Mouse (Mus musculus) heart, embryonic 11.5 days (tissue): ENCODE measurements around the gene Adat3. TPM values are rescaled to one million over a fixed set of nuclear protein-coding genes. Genes with fewer than 3 reads are reported as not detected.

Experiments
- ATAC-seq: fragments of 200-750 bp; cut with Nextera tagmentation; replicated peaks from 2 replicates; pipeline ENCODE4 v1.8.0; 2017; ENCODE audit warnings: moderate library complexity; ENCODE audit not compliant: insufficient number of reproducible peaks, low FRiP score, low TSS enrichment
- H3K27ac ChIP-seq: fragments of 300-500 bp; sonication (generic); 2 replicates; pipeline ENCODE4 v1.5.1; 2014; ENCODE audit warnings: mild to moderate bottlenecking, low read depth, low read length
- H3K27me3 ChIP-seq: fragments of 300-500 bp; sonication (generic); 2 replicates; pipeline ENCODE4 v1.6.1; 2014; ENCODE audit warnings: mild to moderate bottlenecking, low read length, mixed read lengths; ENCODE audit not compliant: control insufficient read depth, insufficient read depth
- H3K36me3 ChIP-seq: fragments of 300-500 bp; sonication (generic); 2 replicates; pipeline ENCODE4 v1.6.1; 2014; ENCODE audit warnings: mild to moderate bottlenecking, low read length, moderate library complexity, mixed read lengths; ENCODE audit not compliant: control insufficient read depth, insufficient read depth
- H3K4me1 ChIP-seq: fragments of 300-500 bp; sonication (generic); 2 replicates; pipeline ENCODE4 v1.6.1; 2014; ENCODE audit warnings: low read length; ENCODE audit not compliant: control insufficient read depth, insufficient read depth
- H3K4me2 ChIP-seq: fragments of 300-500 bp; sonication (generic); 2 replicates; pipeline ENCODE4 v1.6.1; 2014; ENCODE audit warnings: mild to moderate bottlenecking, moderate library complexity
- H3K4me3 ChIP-seq: fragments of 300-500 bp; sonication (generic); 2 replicates; pipeline ENCODE4 v1.5.1; 2014; ENCODE audit warnings: low read depth, low read length
- H3K9ac ChIP-seq: fragments of 300-500 bp; sonication (generic); 2 replicates; pipeline ENCODE4 v1.6.1; 2014; ENCODE audit warnings: mild to moderate bottlenecking, low read depth, low read length, moderate library complexity
- H3K9me3 ChIP-seq: fragments of 300-500 bp; sonication (generic); replicated peaks from 2 replicates; pipeline ENCODE4 v1.6.1; 2016; ENCODE audit warnings: low read length; ENCODE audit not compliant: control insufficient read depth
- WGBS: fragments of 180-500 bp; shearing (Covaris S2); extraction: QIAGEN DNeasy Blood & Tissue Kit; methylation state at CpG from one replicate; pipeline ENCODE4 v1.1.7; 2014; ENCODE audit not compliant: insufficient replicate concordance; 5-methylcytosine and 5-hydroxymethylcytosine counted together
- microRNA-seq: library from miRNA; unstranded; fragments of <30 nt; microRNA quantifications from one replicate; pipeline ENCODE4, GENCODE M21; 2016; ENCODE audit warnings: borderline number of aligned reads
- polyA plus RNA-seq: library from polyadenylated mRNA; unstranded; fragments of >200 nt; fragmentation: Nextera tagmentation; extraction: Ambion mirVana; gene quantifications from 2 replicates; pipeline ENCODE4 v1.2.1, GENCODE M21; 2014

Adat3 gene
- polyA plus RNA-seq, 1 experiment from 2014 or later: 6.6 TPM

DNA sequence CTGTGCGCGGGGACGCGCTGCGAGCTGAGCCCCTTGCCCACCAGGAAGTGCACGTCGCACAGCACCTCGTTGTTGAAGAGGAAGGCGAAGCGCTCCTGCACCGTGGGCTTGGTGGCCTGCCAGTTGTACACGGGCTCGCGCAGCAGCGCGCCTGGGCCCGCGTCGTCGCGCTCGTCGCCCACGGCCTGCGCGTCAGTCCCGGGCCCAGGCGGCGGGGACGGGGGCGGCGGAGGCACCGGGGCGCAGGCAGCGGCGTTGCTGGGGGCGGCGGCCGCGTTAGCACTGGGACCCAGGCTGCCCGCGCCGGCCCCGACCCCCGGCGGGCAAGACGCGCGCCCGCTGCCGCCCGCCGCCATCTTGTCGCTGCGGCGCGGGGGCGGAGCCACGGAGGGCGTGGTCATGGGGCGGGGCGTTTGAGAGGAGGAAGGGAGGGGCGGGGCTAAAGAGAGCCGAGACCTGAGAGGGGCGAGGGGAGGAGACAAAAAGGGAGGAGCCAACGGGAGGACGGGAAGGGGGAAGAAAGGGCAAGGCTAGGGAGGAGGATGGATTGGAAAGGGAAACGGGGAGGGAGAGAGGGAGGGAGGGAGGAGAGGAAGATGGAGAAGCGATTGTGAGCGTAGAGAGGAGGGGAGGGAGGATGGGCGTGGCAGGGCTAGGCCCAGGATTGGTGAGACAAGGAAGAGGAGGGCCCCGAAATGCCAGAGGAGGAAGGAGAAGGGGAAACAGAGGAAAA, 53.6 kb downstream of the Adat3 start:
- Histone ChIP-seq H3K27me3 (no peaks in the 10 kb centered on the region), H3K4me2 (peak overlapping the region; percentile 87), H3K4me1 (peaks cover 20% of the 10 kb centered on the region), H3K9ac (peak overlapping the region; percentile 96), H3K4me3 (peak overlapping the region; percentile 94), H3K27ac (peak overlapping the region; percentile 86), H3K9me3 (no peaks in the 10 kb centered on the region), H3K36me3 (no peaks in the 10 kb centered on the region)
- ATAC-seq: peak; percentile 81
- WGBS: under 1% methylated on average over 72 of the region's 72 CpGs

DNA sequence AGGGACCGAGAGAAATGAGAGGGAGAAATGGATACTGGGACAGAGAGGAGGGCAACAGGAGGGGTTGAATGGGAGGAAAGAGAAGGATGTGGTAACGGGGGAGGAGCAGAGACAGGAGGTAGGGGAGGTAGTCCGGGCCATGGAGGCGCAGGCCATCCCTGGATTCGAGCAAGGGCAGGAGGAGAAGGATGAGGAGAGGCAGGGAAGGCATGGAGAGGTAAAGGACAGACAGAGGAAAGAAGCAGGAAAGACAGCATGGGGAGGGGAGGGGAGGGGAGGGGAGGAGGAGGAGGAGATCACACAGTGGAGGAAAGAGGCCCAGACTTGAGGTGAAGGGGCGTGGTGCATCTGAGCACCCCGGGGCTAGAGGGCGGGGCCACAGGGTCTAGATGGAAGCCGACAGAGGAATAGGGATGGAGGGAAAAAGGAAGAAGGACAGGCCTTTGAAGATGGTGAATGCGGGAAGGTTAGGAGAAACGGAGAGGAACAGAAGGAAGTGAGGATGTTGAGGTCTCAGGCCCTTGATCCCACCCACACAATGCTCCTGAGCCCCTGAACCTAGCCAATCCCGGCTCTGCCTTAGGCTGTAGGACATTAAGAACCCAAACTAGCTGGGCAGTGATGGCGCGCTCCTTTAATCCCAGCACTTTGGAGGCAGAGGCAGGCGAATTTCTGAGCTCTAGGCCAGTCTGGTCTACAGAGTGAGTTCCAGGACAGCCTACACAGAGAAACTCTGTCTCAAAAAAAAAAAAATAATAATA, 54.4 kb downstream of the Adat3 start, which contains the start of gene Btbd2:
TSS of gene Btbd2 (minus strand) at position 209 of the 761 bp plus-strand sequence.
- H3K36me3 ChIP-seq: no peaks in the 10 kb centered on the region
- peak within 1 kb of the TSS; percentile 96 for H3K9ac ChIP-seq
- H3K27me3 ChIP-seq: no peaks in the 10 kb centered on the region
- ATAC-seq: 0 out of 2 replicates have a peak, but pooled peaks have one; percentile 1
- H3K4me3 ChIP-seq: peak within 1 kb of the TSS; percentile 94
- no peaks in the 10 kb centered on the region for H3K9me3 ChIP-seq
- H3K4me2 ChIP-seq: peak within 1 kb of the TSS; percentile 87
- peak within 1 kb of the TSS; percentile 86 for H3K27ac ChIP-seq
- H3K4me1 ChIP-seq: peaks cover 20% of the 10 kb centered on the region
- 23% methylated on average over 15 of the region's 15 CpGs for WGBS

Small RNA genes within 50 kb of the gene (microRNA-seq; reads per million reads assigned to microRNA genes)
- gene Mir6912: 0.20 reads per million

Other genes starting within 250 kb of the Adat3 start
- gene Plk5, start 246.4 kb upstream of the Adat3 start, polyA plus RNA-seq: not detected in 2 replicates
- gene Mex3d, start 215.2 kb upstream of the Adat3 start, polyA plus RNA-seq: 4.0 and 6.4 TPM in 2 replicates
- 151 and 171 TPM in 2 replicates for gene Mbd3, start 203.3 kb upstream of the Adat3 start, polyA plus RNA-seq
- gene Uqcr11, start 196.1 kb upstream of the Adat3 start, polyA plus RNA-seq: 1,161 and 1,177 TPM in 2 replicates
- gene Tcf3, start 169.2 kb upstream of the Adat3 start, polyA plus RNA-seq: 66.1 and 69.8 TPM in 2 replicates
- gene Onecut3, start 108.0 kb upstream of the Adat3 start, polyA plus RNA-seq: 0.04 TPM in 1 of 2 replicates, not detected in the other
- gene Atp8b3, start 63.8 kb upstream of the Adat3 start, polyA plus RNA-seq: 0.09 TPM in 1 of 2 replicates, not detected in the other
- gene Rexo1, start 41.3 kb upstream of the Adat3 start, polyA plus RNA-seq: 18.0 and 18.1 TPM in 2 replicates
- 4.9 and 5.5 TPM in 2 replicates for gene Klf16, start 25.6 kb upstream of the Adat3 start, polyA plus RNA-seq
- 94.3 and 100 TPM in 2 replicates for gene Abhd17a, start 12.5 kb upstream of the Adat3 start, polyA plus RNA-seq
- 76.9 and 78.1 TPM in 2 replicates for gene Scamp4, start within 50 bp of the Adat3 start, polyA plus RNA-seq
- gene Gm49322, start 3.1 kb downstream of the Adat3 start, polyA plus RNA-seq: 0.83 and 0.84 TPM in 2 replicates
- gene Csnk1g2, start 20.0 kb downstream of the Adat3 start, polyA plus RNA-seq: 64.6 and 67.6 TPM in 2 replicates
- gene Btbd2, start 54.2 kb downstream of the Adat3 start, polyA plus RNA-seq: 37.6 and 47.0 TPM in 2 replicates
- gene Mknk2, start 75.2 kb downstream of the Adat3 start, polyA plus RNA-seq: 62.1 and 68.8 TPM in 2 replicates
- gene Mob3a, start 99.1 kb downstream of the Adat3 start, polyA plus RNA-seq: 38.9 and 39.0 TPM in 2 replicates
- 8.2 and 8.5 TPM in 2 replicates for gene Izumo4, start 99.3 kb downstream of the Adat3 start, polyA plus RNA-seq
- 51.5 and 59.3 TPM in 2 replicates for gene Ap3d1, start 139.4 kb downstream of the Adat3 start, polyA plus RNA-seq
- 23.1 and 27.3 TPM in 2 replicates for gene Dot1l, start 152.3 kb downstream of the Adat3 start, polyA plus RNA-seq
- gene Sf3a2, start 195.3 kb downstream of the Adat3 start, polyA plus RNA-seq: 68.6 and 68.7 TPM in 2 replicates
- 89.0 and 97.7 TPM in 2 replicates for gene Plekhj1, start 195.7 kb downstream of the Adat3 start, polyA plus RNA-seq
- 0.11 TPM in 1 of 2 replicates, not detected in the other for gene Amh, start 202.4 kb downstream of the Adat3 start, polyA plus RNA-seq
- gene Jsrp1, start 210.6 kb downstream of the Adat3 start, polyA plus RNA-seq: 8.0 and 10.0 TPM in 2 replicates
- gene Oaz1, start 223.8 kb downstream of the Adat3 start, polyA plus RNA-seq: 1,894 and 1,935 TPM in 2 replicates
- 0.14 TPM in 1 of 2 replicates, not detected in the other for gene Lingo3, start 241.2 kb downstream of the Adat3 start, polyA plus RNA-seq